Mouse (Mus musculus) brain, adult 10 weeks (tissue): ENCODE measurements around the gene Olfr834. TPM values are rescaled to one million over a fixed set of nuclear protein-coding genes. Genes with fewer than 3 reads are reported as not detected.

Experiments used
- polyA plus RNA-seq: library from polyadenylated mRNA; stranded (reverse); fragments of 350-450 nt; fragmentation: Illumina TruSeq; extraction: RNeasy Lipid Tissue Mini Kit (QIAGEN cat#74804); gene quantifications from one replicate; pipeline ENCODE4 v1.2.3, GENCODE M21; 2015; ENCODE audit warnings: low read depth, low replicate concordance

The Olfr834 gene
- polyA plus RNA-seq, result not detected

GRCm38 (mm10) chr9:18987690-18988089 lies at the start of gene Olfr834:
Gene Olfr834, plus strand, starts transcription at chr9:18987990.

GRCm38 (mm10) chr9:19032435-19032834 lies 44.6 kb downstream of the Olfr834 start, which contains the start of gene Olfr835:
Gene Olfr835, plus strand, starts transcription at chr9:19032735.

Other genes with a start within 250 kb of the Olfr834 start
- not detected for gene Olfr24, start 224.0 kb upstream of the Olfr834 start, polyA plus RNA-seq
- gene Olfr828, start 168.5 kb upstream of the Olfr834 start, polyA plus RNA-seq, result not detected
- not detected for gene Olfr829, start 133.1 kb upstream of the Olfr834 start, polyA plus RNA-seq
- not detected for gene Olfr830, start 113.3 kb upstream of the Olfr834 start, polyA plus RNA-seq
- gene Olfr832, start 50.9 kb upstream of the Olfr834 start, polyA plus RNA-seq, result not detected
- not detected for gene Olfr835, start 44.7 kb downstream of the Olfr834 start, polyA plus RNA-seq
- not detected for gene Olfr836, start 132.4 kb downstream of the Olfr834 start, polyA plus RNA-seq
- gene Olfr837, start 148.3 kb downstream of the Olfr834 start, polyA plus RNA-seq, result not detected
- not detected for gene Olfr839-ps1, start 189.3 kb downstream of the Olfr834 start, polyA plus RNA-seq